ENCODE assay signal across 8 mouse cellular contexts in the genomic region with DNA sequence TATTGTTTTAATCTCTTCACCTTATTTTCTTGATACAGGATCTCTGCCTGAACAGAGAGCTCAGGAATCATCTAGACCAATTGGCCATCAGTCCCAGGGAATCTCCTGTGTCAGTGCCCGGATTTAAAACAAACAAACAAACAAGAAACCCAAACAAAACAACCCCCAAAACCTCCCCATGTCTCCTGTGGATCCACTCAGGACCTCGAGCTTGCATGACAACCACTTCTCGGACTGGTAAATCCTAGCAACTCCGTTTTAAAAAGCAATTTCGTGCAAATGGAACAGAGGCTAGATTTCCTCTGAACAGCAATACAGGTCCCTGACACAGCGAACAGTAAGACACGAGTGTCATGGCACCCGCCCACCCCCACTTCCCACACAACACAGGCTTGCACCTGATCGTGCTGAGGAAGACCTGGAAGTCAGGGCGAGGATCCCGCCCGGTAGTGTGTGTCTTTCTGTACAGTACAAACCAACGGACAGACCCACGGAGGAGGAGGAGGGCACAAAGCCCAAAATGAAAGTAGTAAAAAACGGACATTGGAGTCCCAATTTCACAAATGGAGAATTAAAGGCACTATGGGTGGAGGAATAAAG. TPM values are rescaled to one million over a fixed set of nuclear protein-coding genes. Genes with fewer than 3 reads are reported as not detected.
DNase-seq lines count a peak whose midpoint lies in the region; ATAC-seq and TF ChIP-seq lines count a peak whose summit lies in the region.

No protein-coding gene starts in this region.

- TF ChIP-seq POLR2A in embryonic fibroblast, embryonic 13.5 days (IDR thresholded peaks at IDR 0.05; ENCODE audit: low read depth, low read length) = no peak

- no peak for ATAC-seq in intestine, postnatal 0 days
- ATAC-seq in midbrain, embryonic 13.5 days = no peak
- no peak for ATAC-seq in megakaryocyte progenitor cell, adult 5-6 weeks (replicated peaks; ENCODE audit: poor library complexity)

- peak overlapping the region; percentile 45 for H3K4me3 ChIP-seq in embryonic fibroblast, embryonic 13.5 days (ENCODE audit: insufficient read depth, low read length)
- H3K4me3 ChIP-seq in intestine, postnatal 0 days (ENCODE audit: low read depth, low read length) = peak overlapping the region; percentile 50
- peak overlapping the region; percentile 46 for H3K4me3 ChIP-seq in midbrain, embryonic 13.5 days (replicated peaks)

- TF ChIP-seq CTCF in embryonic fibroblast, embryonic 13.5 days (IDR thresholded peaks at IDR 0.05; ENCODE audit: borderline replicate concordance, insufficient read depth, low read length) = no peak
- TF ChIP-seq CTCF in intestine, postnatal 0 days (IDR thresholded peaks at IDR 0.05; ENCODE audit: low read depth) = no peak

- peaks cover 62% of the 10 kb centered on the region for H3K27me3 ChIP-seq in intestine, postnatal 0 days (replicated peaks; ENCODE audit: control insufficient read depth, insufficient read depth, low read length)
- peaks cover 76% of the 10 kb centered on the region for H3K27me3 ChIP-seq in midbrain, embryonic 13.5 days

- WGBS in intestine, postnatal 0 days = 6% methylated on average over 15 of the region's 15 CpGs
- WGBS in midbrain, embryonic 13.5 days = 1% methylated on average over 15 of the region's 15 CpGs

- H3K9me3 ChIP-seq in intestine, postnatal 0 days (ENCODE audit: control insufficient read depth) = no peaks in the 10 kb centered on the region
- no peaks in the 10 kb centered on the region for H3K9me3 ChIP-seq in midbrain, embryonic 13.5 days

- no peaks in the 10 kb centered on the region for H3K36me3 ChIP-seq in intestine, postnatal 0 days (ENCODE audit: control insufficient read depth, insufficient read depth)
- H3K36me3 ChIP-seq in midbrain, embryonic 13.5 days = no peaks in the 10 kb centered on the region

- peak overlapping the region; percentile 98 for H3K4me2 ChIP-seq in intestine, postnatal 0 days (replicated peaks; ENCODE audit: low read depth)
- peak overlapping the region; percentile 78 for H3K4me2 ChIP-seq in midbrain, embryonic 13.5 days (replicated peaks)

- no peak overlapping the region for H3K9ac ChIP-seq in intestine, postnatal 0 days (ENCODE audit: low read depth, low read length)
- H3K9ac ChIP-seq in midbrain, embryonic 13.5 days (replicated peaks) = no peak overlapping the region

- H3K4me1 ChIP-seq in embryonic fibroblast, embryonic 13.5 days (ENCODE audit: control insufficient read depth, insufficient read depth, low read length) = no peaks in the 10 kb centered on the region
- no peaks in the 10 kb centered on the region for H3K4me1 ChIP-seq in intestine, postnatal 0 days (replicated peaks; ENCODE audit: control insufficient read depth, insufficient read depth, low read length)
- H3K4me1 ChIP-seq in midbrain, embryonic 13.5 days (replicated peaks) = peaks cover 29% of the 10 kb centered on the region

- DNase-seq in lung, adult 18-20 months = peak; percentile 14 to 24
- DNase-seq in lung, postnatal 25 days (ENCODE audit: low spot score) = no peak
- no peak for DNase-seq in Muller cell, postnatal 12 days (ENCODE audit: inconsistent ontology term)
- no peak for DNase-seq in urinary bladder, adult 2 months (ENCODE audit: low spot score)

- no peak overlapping the region for H3K27ac ChIP-seq in embryonic fibroblast, embryonic 13.5 days (ENCODE audit: insufficient read depth, low read length)
- no peak overlapping the region for H3K27ac ChIP-seq in intestine, postnatal 0 days (ENCODE audit: low read depth, low read length)
- no peak overlapping the region for H3K27ac ChIP-seq in midbrain, embryonic 13.5 days

RNA-seq across cellular contexts. Expression of gene Spata18, which starts 0.7 kb away (rescaled TPM):
- polyA plus RNA-seq in embryonic fibroblast, embryonic 13.5 days (2011; ENCODE audit: insufficient read length, low read depth, missing spikeins) = 0.25 and 0.97 TPM in 2 replicates
- polyA plus RNA-seq in intestine, postnatal 0 days (2015; fragmentation: Nextera tagmentation; extraction: Ambion mirVana) = 0.17 and 0.18 TPM in 2 replicates
- polyA plus RNA-seq in midbrain, embryonic 13.5 days (2015; fragmentation: Nextera tagmentation; extraction: Ambion mirVana) = 0.14 and 0.22 TPM in 2 replicates
- 0.07 TPM in 1 of 2 replicates, not detected in the other for total RNA-seq in megakaryocyte progenitor cell, adult 5-6 weeks (2015)
- total RNA-seq in megakaryocyte progenitor cell, adult 5-6 weeks (2017) = not detected in 2 replicates
- polyA plus RNA-seq in urinary bladder, adult 2 months (2012; rRNA removed) = 0.07 TPM in 1 of 2 replicates, not detected in the other

RNA-seq across cellular contexts. Expression of gene Sgcb, which starts 2.9 kb away (rescaled TPM):
- 21.4 and 31.6 TPM in 2 replicates for polyA plus RNA-seq in embryonic fibroblast, embryonic 13.5 days (2011; ENCODE audit: insufficient read length, low read depth, missing spikeins)
- polyA plus RNA-seq in intestine, postnatal 0 days (2015; fragmentation: Nextera tagmentation; extraction: Ambion mirVana) = 8.2 and 8.5 TPM in 2 replicates
- polyA plus RNA-seq in midbrain, embryonic 13.5 days (2015; fragmentation: Nextera tagmentation; extraction: Ambion mirVana) = 23.8 and 25.9 TPM in 2 replicates
- total RNA-seq in megakaryocyte progenitor cell, adult 5-6 weeks (2015) = 4.4 and 7.3 TPM in 2 replicates
- total RNA-seq in megakaryocyte progenitor cell, adult 5-6 weeks (2017) = 3.7 and 4.3 TPM in 2 replicates
- 32.3 and 34.5 TPM in 2 replicates for polyA plus RNA-seq in urinary bladder, adult 2 months (2012; rRNA removed)

RNA-seq across cellular contexts. Expression of gene Lrrc66, which starts 18.1 kb away (rescaled TPM):
- not detected in 2 replicates for polyA plus RNA-seq in embryonic fibroblast, embryonic 13.5 days (2011; ENCODE audit: insufficient read length, low read depth, missing spikeins)
- 14.6 and 15.3 TPM in 2 replicates for polyA plus RNA-seq in intestine, postnatal 0 days (2015; fragmentation: Nextera tagmentation; extraction: Ambion mirVana)
- polyA plus RNA-seq in midbrain, embryonic 13.5 days (2015; fragmentation: Nextera tagmentation; extraction: Ambion mirVana) = not detected in 2 replicates
- total RNA-seq in megakaryocyte progenitor cell, adult 5-6 weeks (2015) = 0.96 and 1.4 TPM in 2 replicates
- 0.96 and 10.0 TPM in 2 replicates for total RNA-seq in megakaryocyte progenitor cell, adult 5-6 weeks (2017)
- polyA plus RNA-seq in urinary bladder, adult 2 months (2012; rRNA removed) = 0.10 and 0.19 TPM in 2 replicates

Comparison
In these comparisons a context has a peak if more than half of its experiments do, and no peak if none do; other contexts are left out.
1. DNase-seq: peak in lung, adult 18-20 months (2 of 2); none in lung, postnatal 25 days (single experiment), Muller cell, postnatal 12 days (single experiment) and urinary bladder, adult 2 months (single experiment).
2. RNA of gene Lrrc66, which starts 18.1 kb away (polyA plus RNA-seq): 14.6 to 15.3 TPM in intestine, postnatal 0 days; 0.10 to 0.19 TPM in urinary bladder, adult 2 months, not detected in embryonic fibroblast, embryonic 13.5 days and not detected in midbrain, embryonic 13.5 days; every median in the first group is over 10 times any median in the second.
3. Peak in every context shown above with its lines, with median percentiles within 50 percentile points of each other: H3K4me3 ChIP-seq.